In genomic region chr11:78435776-78436349, GRCm38 (mm10) we compare ENCODE assay signal across 8 mouse cellular contexts. TPM values are rescaled to one million over a fixed set of nuclear protein-coding genes. Genes with fewer than 3 reads are reported as not detected.
DNase-seq lines count a peak whose midpoint lies in the region; ATAC-seq and TF ChIP-seq lines count a peak whose summit lies in the region.

No protein-coding gene starts in this region.

- H3K9ac ChIP-seq in intestine, postnatal 0 days (ENCODE audit: low read depth, low read length), result 0 out of 2 replicates have a peak overlapping the region, but pooled peaks have one; percentile 5

- WGBS in intestine, postnatal 0 days, result 6% methylated on average over 19 of the region's 19 CpGs

- no peak for ATAC-seq in G1E (ENCODE audit: extremely low read depth, insufficient number of reproducible peaks, low FRiP score, poor library complexity, severe bottlenecking)
- peak; percentile 57 for ATAC-seq in intestine, postnatal 0 days

- peak overlapping the region; percentile 39 for H3K4me2 ChIP-seq in intestine, postnatal 0 days (replicated peaks; ENCODE audit: low read depth)

- H3K9me3 ChIP-seq in G1E (replicated peaks), result no peaks in the 10 kb centered on the region
- H3K9me3 ChIP-seq in intestine, postnatal 0 days (ENCODE audit: control insufficient read depth), result no peaks in the 10 kb centered on the region

- peaks cover 24% of the 10 kb centered on the region for H3K27me3 ChIP-seq in G1E (ENCODE audit: insufficient read depth, low read length)
- H3K27me3 ChIP-seq in intestine, postnatal 0 days (replicated peaks; ENCODE audit: control insufficient read depth, insufficient read depth, low read length), result no peaks in the 10 kb centered on the region
- no peaks in the 10 kb centered on the region for H3K27me3 ChIP-seq in testis, adult 2 months (ENCODE audit: control insufficient read depth, insufficient read depth, low read length)

- no peak overlapping the region for H3K4me3 ChIP-seq in G1E (ENCODE audit: low read depth, low read length)
- H3K4me3 ChIP-seq in intestine, postnatal 0 days (ENCODE audit: low read depth, low read length), result no peak overlapping the region
- peak overlapping the region; percentile 70 for H3K4me3 ChIP-seq in testis, adult 2 months (ENCODE audit: control insufficient read depth, low read depth, low read length)

- DNase-seq in kidney, adult 18-20 months, result peak; percentile 60
- no peak for DNase-seq in kidney, adult 11 months
- DNase-seq in G1E (ENCODE audit: low spot score), result peak; percentile 30
- DNase-seq in embryo, embryonic 11 days, result peak; percentile 82
- DNase-seq in lung, postnatal 10 days, result peak; percentile 72
- DNase-seq in adipocyte (ENCODE audit: low spot score), result no peak

- 0 out of 2 replicates have a peak, but pooled peaks have one; percentile 13 for TF ChIP-seq POLR2A in testis, adult 2 months (IDR thresholded peaks at IDR 0.05; ENCODE audit: control insufficient read depth, low read depth, low read length)

- peak; percentile 59; the same call in 1 of the 2 replicates for TF ChIP-seq CTCF in G1E (IDR thresholded peaks at IDR 0.05; ENCODE audit: low read depth, low read length)
- peak; percentile 86 for TF ChIP-seq CTCF in intestine, postnatal 0 days (IDR thresholded peaks at IDR 0.05; ENCODE audit: low read depth)
- peak; percentile 93 for TF ChIP-seq CTCF in testis, adult 2 months (IDR thresholded peaks at IDR 0.05; ENCODE audit: control insufficient read depth, insufficient read depth, insufficient replicate concordance, low read depth, low read length)

- peak overlapping the region; percentile 94 for H3K27ac ChIP-seq in intestine, postnatal 0 days (ENCODE audit: low read depth, low read length)
- peak overlapping the region; percentile 36; the same call in 1 of the 2 replicates for H3K27ac ChIP-seq in testis, adult 2 months (ENCODE audit: control insufficient read depth, insufficient read depth, low read depth, low read length)

- peaks cover 5% of the 10 kb centered on the region for H3K4me1 ChIP-seq in G1E (ENCODE audit: insufficient read depth, low read depth, low read length)
- H3K4me1 ChIP-seq in intestine, postnatal 0 days (replicated peaks; ENCODE audit: control insufficient read depth, insufficient read depth, low read length), result peaks cover 9% of the 10 kb centered on the region; the same call in 1 of the 2 replicates
- peaks cover 10% of the 10 kb centered on the region for H3K4me1 ChIP-seq in testis, adult 2 months (ENCODE audit: control insufficient read depth, insufficient read depth, low read length)

- no peaks in the 10 kb centered on the region for H3K36me3 ChIP-seq in G1E (replicated peaks)
- H3K36me3 ChIP-seq in intestine, postnatal 0 days (ENCODE audit: control insufficient read depth, insufficient read depth), result no peaks in the 10 kb centered on the region
- H3K36me3 ChIP-seq in testis, adult 2 months (ENCODE audit: control insufficient read depth, insufficient read depth, low read length), result no peaks in the 10 kb centered on the region

RNA-seq across cellular contexts. Expression of gene Slc13a2, which starts 13.8 kb away (rescaled TPM):
- not detected in 2 replicates for total RNA-seq in G1E (2014; fragmentation: Nextera tagmentation)
- not detected in 2 replicates for total RNA-seq in G1E (2017)
- polyA plus RNA-seq in G1E (2012), result not detected in 2 replicates
- 31.4 and 36.6 TPM in 2 replicates for polyA plus RNA-seq in intestine, postnatal 0 days (2015; fragmentation: Nextera tagmentation; extraction: Ambion mirVana)
- 2.8 and 3.1 TPM in 2 replicates for polyA plus RNA-seq in testis, adult 2 months (2012; rRNA removed)

RNA-seq across cellular contexts. Expression of gene Slc46a1, which starts 29.6 kb away (rescaled TPM):
- total RNA-seq in G1E (2014; fragmentation: Nextera tagmentation), result not detected in 2 replicates
- total RNA-seq in G1E (2017), result 0.11 and 0.12 TPM in 2 replicates
- not detected in 2 replicates for polyA plus RNA-seq in G1E (2012)
- 68.7 and 71.6 TPM in 2 replicates for polyA plus RNA-seq in intestine, postnatal 0 days (2015; fragmentation: Nextera tagmentation; extraction: Ambion mirVana)
- 7.7 and 7.8 TPM in 2 replicates for polyA plus RNA-seq in testis, adult 2 months (2012; rRNA removed)

RNA-seq across cellular contexts. Expression of gene Foxn1, which starts 49.5 kb away (rescaled TPM):
- not detected in 2 replicates for total RNA-seq in G1E (2014; fragmentation: Nextera tagmentation)
- 0.05 TPM in 1 of 2 replicates, not detected in the other for total RNA-seq in G1E (2017)
- polyA plus RNA-seq in G1E (2012), result not detected in 2 replicates
- not detected in 2 replicates for polyA plus RNA-seq in intestine, postnatal 0 days (2015; fragmentation: Nextera tagmentation; extraction: Ambion mirVana)
- polyA plus RNA-seq in testis, adult 2 months (2012; rRNA removed), result not detected in 2 replicates

Comparison
In these comparisons a context has a peak if more than half of its experiments do, and no peak if none do; other contexts are left out.
1. DNase-seq: peak in kidney, adult 18-20 months (single experiment), G1E (single experiment), embryo, embryonic 11 days (single experiment) and lung, postnatal 10 days (single experiment); none in kidney, adult 11 months (single experiment) and adipocyte (single experiment).
2. Peak in every context shown above with its lines, with median percentiles within 50 percentile points of each other: CTCF ChIP-seq.